Mouse (Mus musculus): Measurements from ENCODE around the gene Rab35. TPM values are rescaled to one million over a fixed set of nuclear protein-coding genes. Genes with fewer than 3 reads are reported as not detected.

The Rab35 gene
- polyA plus RNA-seq, 1 experiment, result 45.9 TPM

DNA sequence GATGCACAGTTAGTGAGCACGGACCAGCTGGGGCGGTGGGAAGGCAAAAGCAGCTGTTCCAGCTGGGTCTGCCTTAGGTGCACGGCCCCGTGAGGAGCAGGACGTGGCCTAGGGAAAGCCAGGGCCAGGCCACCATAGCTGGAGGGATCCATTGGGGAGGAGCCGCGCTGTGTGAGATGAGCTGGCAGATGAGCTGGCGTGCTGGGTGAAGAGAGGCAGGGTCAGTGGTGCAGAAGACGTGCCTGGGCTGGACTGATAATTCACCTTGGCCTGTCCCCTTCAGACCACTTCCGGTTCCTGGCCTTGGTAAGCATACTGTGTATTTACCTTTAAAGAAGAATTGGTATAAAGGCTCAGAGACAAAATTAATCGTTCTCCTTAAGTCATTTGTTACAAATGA, 20.1 kb upstream of the Rab35 start:
- no peak overlapping the region for H3K27ac ChIP-seq (ENCODE audit: insufficient read depth, low read length)
- TF ChIP-seq POLR2A (IDR thresholded peaks at IDR 0.05; ENCODE audit: low read depth, low read length) (no peak), CTCF (IDR thresholded peaks at IDR 0.05; ENCODE audit: extremely low read depth, insufficient read depth, insufficient read length, insufficient replicate concordance) (no peak)
- no peaks in the 10 kb centered on the region for H3K4me1 ChIP-seq (ENCODE audit: control insufficient read depth, insufficient read depth, insufficient read length)
- H3K27me3 ChIP-seq (ENCODE audit: control insufficient read depth, insufficient read depth, low read length), result no peaks in the 10 kb centered on the region
- DNase-seq (ENCODE audit: low read depth in 1 of 2, low spot score in 2 of 2), result no peak
- 88% methylated on average over 11 of the region's 11 CpGs for WGBS
- H3K36me3 ChIP-seq (ENCODE audit: control insufficient read depth, insufficient read depth, low read length), result peaks cover 64% of the 10 kb centered on the region
- H3K4me3 ChIP-seq (ENCODE audit: extremely low read depth, insufficient read depth, insufficient read length), result no peak overlapping the region

DNA sequence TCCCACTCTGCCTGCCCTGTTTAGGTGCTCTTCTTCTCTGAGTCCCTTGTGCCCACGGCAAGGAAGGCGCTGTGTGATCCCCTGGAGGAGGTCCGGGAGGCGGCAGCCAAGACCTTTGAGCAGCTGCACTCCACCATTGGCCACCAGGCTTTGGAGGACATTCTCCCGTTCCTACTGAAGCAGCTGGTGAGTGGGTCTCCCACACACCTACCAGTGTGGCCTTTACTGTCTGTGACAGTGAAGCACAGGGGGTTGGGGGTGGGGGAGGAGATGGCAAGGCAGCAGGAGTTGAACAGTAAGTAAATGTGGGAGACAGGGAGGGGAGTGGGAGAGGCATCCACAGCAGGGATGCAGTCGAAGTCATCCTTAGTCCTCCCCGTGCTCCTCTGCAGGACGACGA, 18.4 kb upstream of the Rab35 start:
- Histone ChIP-seq H3K36me3 (ENCODE audit: control insufficient read depth, insufficient read depth, low read length) (peaks cover 66% of the 10 kb centered on the region), H3K4me3 (ENCODE audit: extremely low read depth, insufficient read depth, insufficient read length) (no peak overlapping the region), H3K4me1 (ENCODE audit: control insufficient read depth, insufficient read depth, insufficient read length) (no peaks in the 10 kb centered on the region), H3K27me3 (ENCODE audit: control insufficient read depth, insufficient read depth, low read length) (no peaks in the 10 kb centered on the region), H3K27ac (ENCODE audit: insufficient read depth, low read length) (no peak overlapping the region)
- TF ChIP-seq POLR2A (IDR thresholded peaks at IDR 0.05; ENCODE audit: low read depth, low read length) (no peak), CTCF (IDR thresholded peaks at IDR 0.05; ENCODE audit: extremely low read depth, insufficient read depth, insufficient read length, insufficient replicate concordance) (no peak)
- WGBS, result 93% methylated on average over 9 of the region's 9 CpGs
- DNase-seq (ENCODE audit: low read depth in 1 of 2, low spot score in 2 of 2), result no peak

DNA sequence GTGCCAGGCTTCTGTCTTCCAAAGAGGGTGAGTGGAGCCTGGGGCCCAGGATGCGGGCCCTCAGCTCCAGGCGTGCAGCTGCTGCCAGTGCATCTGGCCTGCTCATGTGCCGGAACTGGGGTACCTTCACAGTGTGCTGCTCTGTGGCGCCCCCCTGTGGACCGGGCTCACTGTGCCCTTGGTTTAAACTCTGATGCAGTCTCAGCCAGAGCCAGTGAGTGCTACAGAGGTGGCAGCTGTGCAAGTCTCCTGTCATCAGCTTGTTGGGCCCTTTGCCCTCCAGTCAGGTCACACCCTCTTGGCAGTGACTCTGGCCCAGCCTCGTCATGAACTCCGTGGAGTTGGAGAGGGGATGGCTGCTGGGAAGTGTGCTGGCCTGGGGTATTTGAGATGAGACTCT, 16.8 kb upstream of the Rab35 start:
- Histone ChIP-seq H3K36me3 (ENCODE audit: control insufficient read depth, insufficient read depth, low read length) (peaks cover 63% of the 10 kb centered on the region), H3K4me3 (ENCODE audit: extremely low read depth, insufficient read depth, insufficient read length) (no peak overlapping the region), H3K4me1 (ENCODE audit: control insufficient read depth, insufficient read depth, insufficient read length) (no peaks in the 10 kb centered on the region), H3K27me3 (ENCODE audit: control insufficient read depth, insufficient read depth, low read length) (no peaks in the 10 kb centered on the region), H3K27ac (ENCODE audit: insufficient read depth, low read length) (no peak overlapping the region)
- peak in 1 of 2 experiments; percentile 41 for DNase-seq (ENCODE audit: low read depth in 1 of 2, low spot score in 2 of 2)
- WGBS, result 87% methylated on average over 7 of the region's 7 CpGs
- TF ChIP-seq CTCF (IDR thresholded peaks at IDR 0.05; ENCODE audit: extremely low read depth, insufficient read depth, insufficient read length, insufficient replicate concordance), result peak; percentile 59
- no peak for TF ChIP-seq POLR2A (IDR thresholded peaks at IDR 0.05; ENCODE audit: low read depth, low read length)

DNA sequence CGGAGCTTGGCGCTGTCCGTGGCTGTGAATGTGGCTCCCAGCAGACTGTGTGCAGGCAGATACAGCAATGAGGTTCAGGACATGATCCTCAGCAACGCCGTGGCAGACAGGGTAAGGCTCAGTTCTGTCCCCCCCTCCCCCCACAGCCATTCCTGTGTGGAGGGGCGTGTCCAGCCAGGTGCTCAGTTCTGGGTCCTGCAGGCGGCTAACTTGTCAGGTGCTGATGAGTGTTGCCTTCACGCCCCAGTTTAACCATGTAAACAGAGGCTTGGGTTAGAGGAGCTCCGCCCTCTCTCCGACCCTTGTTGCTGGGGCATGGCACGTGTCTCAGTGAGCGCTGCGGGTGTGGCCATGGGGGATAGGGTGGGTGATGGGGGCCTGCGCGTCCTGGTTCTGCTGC, 12.0 kb upstream of the Rab35 start:
- TF ChIP-seq CTCF (IDR thresholded peaks at IDR 0.05; ENCODE audit: extremely low read depth, insufficient read depth, insufficient read length, insufficient replicate concordance), result no peak
- no peaks in the 10 kb centered on the region for H3K27me3 ChIP-seq (ENCODE audit: control insufficient read depth, insufficient read depth, low read length)
- H3K36me3 ChIP-seq (ENCODE audit: control insufficient read depth, insufficient read depth, low read length), result peaks cover 37% of the 10 kb centered on the region
- DNase-seq (ENCODE audit: low read depth in 1 of 2, low spot score in 2 of 2), result no peak
- H3K4me3 ChIP-seq (ENCODE audit: extremely low read depth, insufficient read depth, insufficient read length), result no peak overlapping the region
- H3K27ac ChIP-seq (ENCODE audit: insufficient read depth, low read length), result no peak overlapping the region
- peaks cover 8% of the 10 kb centered on the region; the same call in 1 of the 2 replicates for H3K4me1 ChIP-seq (ENCODE audit: control insufficient read depth, insufficient read depth, insufficient read length)
- 97% methylated on average over 15 of the region's 15 CpGs for WGBS

DNA sequence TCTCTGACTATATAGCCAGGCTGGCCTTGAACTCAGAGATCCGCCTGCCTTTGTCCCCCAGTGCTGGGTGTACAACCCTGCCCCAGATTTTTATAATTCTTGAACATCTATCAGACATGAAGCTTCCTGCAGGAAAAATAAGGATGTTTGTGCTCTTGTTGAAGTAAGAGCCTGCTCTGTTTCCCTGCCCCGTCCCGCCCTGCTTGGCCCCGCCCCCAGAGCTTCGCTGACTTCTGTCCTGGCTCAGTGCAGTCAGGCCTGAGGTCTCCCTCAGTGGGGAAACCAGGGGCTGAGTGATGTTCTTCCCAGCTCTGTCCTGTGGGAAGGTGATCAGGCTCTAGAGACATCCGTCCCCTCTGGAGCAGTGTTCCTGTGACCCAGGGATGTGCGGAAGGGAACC, 9.0 kb upstream of the Rab35 start:
- H3K4me1 ChIP-seq (ENCODE audit: control insufficient read depth, insufficient read depth, insufficient read length), result peaks cover 9% of the 10 kb centered on the region; the same call in 1 of the 2 replicates
- H3K27ac ChIP-seq (ENCODE audit: insufficient read depth, low read length), result no peak overlapping the region
- no peaks in the 10 kb centered on the region for H3K27me3 ChIP-seq (ENCODE audit: control insufficient read depth, insufficient read depth, low read length)
- TF ChIP-seq CTCF (IDR thresholded peaks at IDR 0.05; ENCODE audit: extremely low read depth, insufficient read depth, insufficient read length, insufficient replicate concordance) (no peak), POLR2A (IDR thresholded peaks at IDR 0.05; ENCODE audit: low read depth, low read length) (no peak)
- no peak for DNase-seq (ENCODE audit: low read depth in 1 of 2, low spot score in 2 of 2)
- 85% methylated on average over 7 of the region's 7 CpGs for WGBS
- H3K36me3 ChIP-seq (ENCODE audit: control insufficient read depth, insufficient read depth, low read length), result peaks cover 19% of the 10 kb centered on the region
- H3K4me3 ChIP-seq (ENCODE audit: extremely low read depth, insufficient read depth, insufficient read length), result no peak overlapping the region

DNA sequence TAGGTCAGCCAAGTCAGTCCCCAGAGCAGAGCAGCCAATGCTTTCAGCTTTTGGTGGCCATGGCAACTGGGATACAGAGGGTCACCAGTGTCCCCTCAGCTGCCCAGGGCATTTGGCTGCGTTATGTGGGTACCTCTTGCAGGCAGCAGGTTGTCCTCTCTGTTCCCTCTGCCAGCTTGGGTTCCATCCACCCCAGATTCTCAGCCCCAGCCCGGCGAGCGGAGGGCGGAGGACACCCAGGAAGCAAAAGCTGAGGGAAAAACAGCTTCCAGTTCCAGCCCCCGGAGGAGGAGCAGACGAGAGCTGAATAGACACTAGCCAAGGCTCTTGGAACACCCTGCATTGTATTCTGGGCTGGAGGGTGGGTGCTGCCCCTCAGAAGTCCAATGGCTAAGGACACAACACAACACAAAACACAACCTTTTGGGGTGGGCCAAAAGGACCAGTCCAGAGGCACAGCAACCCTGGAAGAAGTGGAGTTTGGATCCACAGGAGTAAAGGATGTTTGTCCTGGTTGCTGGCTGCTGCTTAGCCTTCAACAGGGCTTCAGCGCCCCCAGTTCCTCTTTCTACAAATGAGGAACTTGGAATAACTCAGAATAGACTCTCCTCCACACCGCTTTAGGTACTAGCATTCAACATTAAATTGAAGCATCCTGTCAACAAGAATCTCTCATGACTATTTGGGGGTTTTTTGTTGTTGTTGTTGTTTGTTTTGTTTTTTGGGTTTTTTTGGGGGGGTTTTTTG, 7.8 kb upstream of the Rab35 start:
- WGBS, result 38% methylated on average over 9 of the region's 9 CpGs
- Histone ChIP-seq H3K36me3 (ENCODE audit: control insufficient read depth, insufficient read depth, low read length) (peaks cover 19% of the 10 kb centered on the region), H3K4me1 (ENCODE audit: control insufficient read depth, insufficient read depth, insufficient read length) (peaks cover 13% of the 10 kb centered on the region), H3K27ac (ENCODE audit: insufficient read depth, low read length) (peak overlapping the region; percentile 67), H3K4me3 (ENCODE audit: extremely low read depth, insufficient read depth, insufficient read length) (no peak overlapping the region), H3K27me3 (ENCODE audit: control insufficient read depth, insufficient read depth, low read length) (no peaks in the 10 kb centered on the region)
- DNase-seq (ENCODE audit: low read depth in 1 of 2, low spot score in 2 of 2), result peak; percentile 34 to 39
- TF ChIP-seq CTCF (IDR thresholded peaks at IDR 0.05; ENCODE audit: extremely low read depth, insufficient read depth, insufficient read length, insufficient replicate concordance) (no peak), POLR2A (IDR thresholded peaks at IDR 0.05; ENCODE audit: low read depth, low read length) (no peak)

DNA sequence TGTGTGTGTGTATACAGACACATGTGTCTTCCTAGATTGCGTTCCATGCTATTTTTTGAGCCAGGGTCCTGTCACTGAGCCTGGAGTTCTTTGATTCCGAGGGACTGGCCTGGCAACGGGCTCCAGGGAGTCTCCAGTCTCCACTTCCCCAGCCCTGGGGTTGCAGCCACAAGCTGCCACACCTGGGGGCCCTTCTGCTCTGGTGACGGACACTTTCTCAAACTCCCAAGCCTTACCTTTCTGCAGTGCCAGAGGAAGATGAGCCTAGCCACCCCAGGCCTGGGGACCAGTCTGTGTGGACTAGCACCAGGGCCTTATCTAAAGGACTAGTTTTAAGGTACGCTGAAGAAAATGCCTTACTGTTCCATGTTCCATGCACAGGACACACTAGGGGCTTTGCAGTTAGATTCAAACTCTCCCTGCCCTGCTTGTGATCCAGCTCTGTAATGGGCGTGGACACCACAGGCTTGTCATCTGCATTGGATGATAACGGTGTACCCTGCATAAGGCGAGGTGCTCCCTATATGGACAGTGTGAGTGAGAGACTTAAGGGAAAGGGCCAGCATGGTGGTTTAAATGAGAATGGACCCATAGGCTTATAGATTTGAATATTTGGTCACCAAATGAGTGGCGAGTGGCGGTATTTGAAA, 5.3 kb upstream of the Rab35 start:
- WGBS, result 90% methylated on average over 10 of the region's 10 CpGs
- Histone ChIP-seq H3K27me3 (ENCODE audit: control insufficient read depth, insufficient read depth, low read length) (no peaks in the 10 kb centered on the region), H3K4me1 (ENCODE audit: control insufficient read depth, insufficient read depth, insufficient read length) (peaks cover 15% of the 10 kb centered on the region), H3K27ac (ENCODE audit: insufficient read depth, low read length) (no peak overlapping the region; the same call in 1 of the 2 replicates), H3K4me3 (ENCODE audit: extremely low read depth, insufficient read depth, insufficient read length) (no peak overlapping the region), H3K36me3 (ENCODE audit: control insufficient read depth, insufficient read depth, low read length) (peaks cover 6% of the 10 kb centered on the region)
- TF ChIP-seq POLR2A (IDR thresholded peaks at IDR 0.05; ENCODE audit: low read depth, low read length) (no peak), CTCF (IDR thresholded peaks at IDR 0.05; ENCODE audit: extremely low read depth, insufficient read depth, insufficient read length, insufficient replicate concordance) (no peak)
- DNase-seq (ENCODE audit: low read depth in 1 of 2, low spot score in 2 of 2), result no peak

Data from spleen, adult 2 months (tissue).